In the genomic region with DNA sequence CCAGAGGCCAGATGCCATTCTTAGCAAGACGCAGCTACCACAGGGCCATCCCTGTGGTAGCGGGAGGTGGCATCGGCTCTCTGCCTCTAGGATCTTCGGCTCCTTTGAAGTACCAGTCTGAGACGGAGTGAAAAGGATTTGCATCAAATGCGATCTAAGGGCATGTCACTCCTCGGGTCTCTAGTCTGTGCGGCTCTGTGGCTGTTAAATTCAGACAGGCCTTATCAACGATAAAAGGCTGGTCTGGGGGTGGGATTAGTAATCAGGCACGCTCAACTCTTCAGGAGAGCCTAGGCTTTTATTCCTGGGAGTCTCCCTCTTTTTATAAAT, we compare ENCODE assay signal across 10 mouse cellular contexts. TPM values are rescaled to one million over a fixed set of nuclear protein-coding genes. Genes with fewer than 3 reads are reported as not detected.
DNase-seq lines count a peak whose midpoint lies in the region; ATAC-seq and TF ChIP-seq lines count a peak whose summit lies in the region.
"Had no signal": no experiment of that assay in that cellular context is flagged by ENCODE, and none has a peak within 500 bp of the region (broad histone marks: within the 10 kb centered on the region; RNA-seq: fewer than 3 reads in every experiment).

No protein-coding gene starts in this region.

- 23% methylated on average over 10 of the region's 10 CpGs for WGBS in heart, embryonic 13.5 days
- WGBS in embryonic facial prominence, embryonic 12.5 days: 33% methylated on average over 10 of the region's 10 CpGs
- WGBS in forebrain, postnatal 0 days: 25% methylated on average over 10 of the region's 10 CpGs
- 14% methylated on average over 10 of the region's 10 CpGs for WGBS in midbrain, embryonic 14.5 days

- peak overlapping the region; percentile 7; the same call in 1 of the 2 replicates for H3K4me2 ChIP-seq in heart, embryonic 13.5 days
- H3K4me2 ChIP-seq in embryonic facial prominence, embryonic 12.5 days (replicated peaks): 0 out of 2 replicates have a peak overlapping the region, but pooled peaks have one; percentile 12
- no peak overlapping the region for H3K4me2 ChIP-seq in forebrain, postnatal 0 days (ENCODE audit: low read depth)
- H3K4me2 ChIP-seq in midbrain, embryonic 14.5 days (ENCODE audit: low read length): no peak overlapping the region

- no peaks in the 10 kb centered on the region for H3K36me3 ChIP-seq in heart, embryonic 13.5 days
- no peaks in the 10 kb centered on the region for H3K36me3 ChIP-seq in embryonic facial prominence, embryonic 12.5 days
- H3K36me3 ChIP-seq in forebrain, postnatal 0 days (ENCODE audit: insufficient read depth): no peaks in the 10 kb centered on the region
- H3K36me3 ChIP-seq in midbrain, embryonic 14.5 days (ENCODE audit: control insufficient read depth, insufficient read depth, low read length): no peaks in the 10 kb centered on the region

- ATAC-seq in heart, embryonic 13.5 days (ENCODE audit: extremely low read depth, insufficient number of reproducible peaks, low FRiP score, low TSS enrichment): no peak
- 0 out of 2 replicates have a peak, but pooled peaks have one; percentile 18 for ATAC-seq in embryonic facial prominence, embryonic 12.5 days (ENCODE audit: insufficient number of reproducible peaks, insufficient read depth, low FRiP score, low TSS enrichment)
- peak; percentile 27; the same call in 1 of the 2 replicates for ATAC-seq in forebrain, postnatal 0 days
- peak; percentile 73; the same call in 1 of the 2 replicates for ATAC-seq in midbrain, embryonic 14.5 days (ENCODE audit: low FRiP score, low TSS enrichment)
- ATAC-seq: intestine, embryonic 16.5 days had no signal

- no peaks in the 10 kb centered on the region for H3K9me3 ChIP-seq in heart, embryonic 13.5 days
- H3K9me3 ChIP-seq in embryonic facial prominence, embryonic 12.5 days: no peaks in the 10 kb centered on the region
- no peaks in the 10 kb centered on the region for H3K9me3 ChIP-seq in forebrain, postnatal 0 days (ENCODE audit: low read length)
- H3K9me3 ChIP-seq in midbrain, embryonic 14.5 days (ENCODE audit: control insufficient read depth, low read length): no peaks in the 10 kb centered on the region

- no peak for TF ChIP-seq CTCF in forebrain, postnatal 0 days (IDR thresholded peaks at IDR 0.05; ENCODE audit: low read depth)

- DNase-seq in heart, postnatal 4 days: no peak
- no peak for DNase-seq in forebrain, postnatal 0 days
- peak; percentile 74 for DNase-seq in midbrain, embryonic 14.5 days
- no peak for DNase-seq in urinary bladder, postnatal 14 days (ENCODE audit: low spot score)
- no peak for DNase-seq in c-Kit-positive CD71-positive TER-119-positive erythroid progenitor cells, embryonic 14.5 days (ENCODE audit: low spot score)
- no peak for DNase-seq in ovary, adult 18-20 months (ENCODE audit: low spot score)
- DNase-seq: lung, adult 18-20 months had no signal

- H3K4me3 ChIP-seq in heart, embryonic 13.5 days: no peak overlapping the region
- no peak overlapping the region for H3K4me3 ChIP-seq in embryonic facial prominence, embryonic 12.5 days
- H3K4me3 ChIP-seq in forebrain, postnatal 0 days (ENCODE audit: low read depth, low read length): no peak overlapping the region
- no peak overlapping the region for H3K4me3 ChIP-seq in midbrain, embryonic 14.5 days (replicated peaks; ENCODE audit: low read depth, low read length)

- H3K27ac ChIP-seq in heart, embryonic 13.5 days (replicated peaks): peak overlapping the region; percentile 60
- H3K27ac ChIP-seq in embryonic facial prominence, embryonic 12.5 days: peak overlapping the region; percentile 72
- no peak overlapping the region for H3K27ac ChIP-seq in forebrain, postnatal 0 days (ENCODE audit: low read depth, low read length)
- H3K27ac ChIP-seq in midbrain, embryonic 14.5 days (replicated peaks; ENCODE audit: low read depth, low read length): peak overlapping the region; percentile 78

- H3K9ac ChIP-seq in heart, embryonic 13.5 days: 0 out of 2 replicates have a peak overlapping the region, but pooled peaks have one; percentile 7
- no peak overlapping the region for H3K9ac ChIP-seq in embryonic facial prominence, embryonic 12.5 days
- H3K9ac ChIP-seq in forebrain, postnatal 0 days: no peak overlapping the region
- H3K9ac ChIP-seq in midbrain, embryonic 14.5 days (replicated peaks; ENCODE audit: low read length): no peak overlapping the region

- H3K27me3 ChIP-seq in heart, embryonic 13.5 days (replicated peaks): peaks cover 71% of the 10 kb centered on the region
- 0 out of 2 replicates have a peak, but pooled peaks cover 11% of the 10 kb centered on the region for H3K27me3 ChIP-seq in embryonic facial prominence, embryonic 12.5 days
- H3K27me3 ChIP-seq in forebrain, postnatal 0 days (ENCODE audit: insufficient read depth, low read length): no peaks in the 10 kb centered on the region
- H3K27me3 ChIP-seq in midbrain, embryonic 14.5 days (ENCODE audit: control insufficient read depth, insufficient read depth, low read length): no peaks in the 10 kb centered on the region

- peaks cover 62% of the 10 kb centered on the region for H3K4me1 ChIP-seq in heart, embryonic 13.5 days
- H3K4me1 ChIP-seq in embryonic facial prominence, embryonic 12.5 days: peaks cover 47% of the 10 kb centered on the region
- H3K4me1 ChIP-seq in forebrain, postnatal 0 days (ENCODE audit: insufficient read depth): no peaks in the 10 kb centered on the region
- peaks cover 20% of the 10 kb centered on the region for H3K4me1 ChIP-seq in midbrain, embryonic 14.5 days (ENCODE audit: control insufficient read depth, insufficient read depth, low read length)

RNA-seq across cellular contexts. Expression of a gene that starts 58.7 kb away (rescaled TPM):
- 53.1 and 61.5 TPM in 2 replicates for polyA plus RNA-seq in heart, embryonic 13.5 days (2015; fragmentation: Nextera tagmentation; extraction: Ambion mirVana)
- total RNA-seq in heart, postnatal 4 days (2021): 100 to 1,000 TPM; 133 to 148 TPM
- polyA plus RNA-seq in embryonic facial prominence, embryonic 12.5 days (2016; fragmentation: Nextera tagmentation; extraction: Ambion mirVana): 79.8 and 81.4 TPM in 2 replicates
- total RNA-seq in forebrain, postnatal 0 days (2014; rRNA removed): 132 and 173 TPM in 2 replicates
- 47.4 and 52.8 TPM in 2 replicates for polyA plus RNA-seq in forebrain, postnatal 0 days (2015; fragmentation: Nextera tagmentation; extraction: Ambion mirVana)
- polyA plus RNA-seq in midbrain, embryonic 14.5 days (2014; fragmentation: Nextera tagmentation; extraction: Ambion mirVana): 64.8 and 65.7 TPM in 2 replicates

Comparison
In these comparisons a context has a peak if more than half of its experiments do, and no peak if none do; other contexts are left out.
1. H3K4me2 ChIP-seq: peak in heart, embryonic 13.5 days (single experiment) and embryonic facial prominence, embryonic 12.5 days (single experiment); none in forebrain, postnatal 0 days (single experiment) and midbrain, embryonic 14.5 days (single experiment).